In genomic region chr6:22198603-22199002, GRCm38 (mm10) we compare ENCODE assay signal across 26 mouse cellular contexts.
"Had no signal": no experiment of that assay in that cellular context is flagged by ENCODE, and none has a peak within 500 bp of the region (broad histone marks: within the 10 kb centered on the region; RNA-seq: fewer than 3 reads in every experiment).

No protein-coding gene starts in this region.

- H3K9me3 ChIP-seq: heart, embryonic 13.5 days; heart, embryonic 15.5 days; hindbrain, embryonic 10.5 days; hindbrain, embryonic 13.5 days; hindbrain, embryonic 15.5 days; kidney, embryonic 15.5 days; limb, embryonic 13.5 days; limb, embryonic 15.5 days had no signal

- H3K4me2 ChIP-seq: heart, embryonic 11.5 days; heart, embryonic 13.5 days; heart, embryonic 15.5 days; hindbrain, embryonic 13.5 days; hindbrain, embryonic 15.5 days; kidney, embryonic 15.5 days; limb, embryonic 13.5 days; limb, embryonic 15.5 days had no signal

- H3K27ac ChIP-seq: heart, embryonic 13.5 days; heart, embryonic 15.5 days; hindbrain, embryonic 10.5 days; hindbrain, embryonic 13.5 days; hindbrain, embryonic 15.5 days; hindbrain, postnatal 0 days; kidney, embryonic 15.5 days; kidney, postnatal 0 days; limb, embryonic 13.5 days; limb, embryonic 15.5 days; liver, embryonic 14.5 days had no signal

- DNase-seq: gastrocnemius, postnatal 14 days; gastrocnemius, postnatal 36 days; heart, adult 18-20 months; heart, postnatal 14 days; heart, postnatal 4 days; kidney, adult 11 months; kidney, adult 2 months; kidney, adult 9 months; kidney, postnatal 14 days; kidney, postnatal 36 days; layer of hippocampus, adult 9-11 months; layer of hippocampus, postnatal 36 days; left cerebral cortex, postnatal 4 days had no signal

- H3K4me1 ChIP-seq: heart, embryonic 15.5 days; hindbrain, embryonic 10.5 days; hindbrain, embryonic 13.5 days; kidney, embryonic 15.5 days had no signal

- H3K9ac ChIP-seq: heart, embryonic 13.5 days; heart, embryonic 15.5 days; hindbrain, embryonic 13.5 days; hindbrain, embryonic 15.5 days; kidney, embryonic 15.5 days; limb, embryonic 13.5 days; limb, embryonic 15.5 days; liver, embryonic 14.5 days had no signal

- H3K36me3 ChIP-seq: heart, embryonic 13.5 days; heart, embryonic 15.5 days; hindbrain, embryonic 10.5 days; hindbrain, embryonic 13.5 days; hindbrain, embryonic 15.5 days; kidney, embryonic 15.5 days; limb, embryonic 15.5 days had no signal

- ATAC-seq: hindbrain, postnatal 0 days; intestine, embryonic 16.5 days had no signal

- H3K4me3 ChIP-seq: heart, embryonic 13.5 days; heart, embryonic 15.5 days; hindbrain, embryonic 10.5 days; hindbrain, embryonic 13.5 days; hindbrain, embryonic 15.5 days; kidney, embryonic 15.5 days; limb, embryonic 13.5 days; limb, embryonic 15.5 days had no signal

- H3K27me3 ChIP-seq: heart, embryonic 13.5 days; heart, embryonic 15.5 days; hindbrain, embryonic 13.5 days; hindbrain, embryonic 15.5 days; kidney, embryonic 15.5 days; limb, embryonic 13.5 days; limb, embryonic 15.5 days had no signal
